Mouse (Mus musculus): ENCODE measurements around the gene Golga4.

DNA sequence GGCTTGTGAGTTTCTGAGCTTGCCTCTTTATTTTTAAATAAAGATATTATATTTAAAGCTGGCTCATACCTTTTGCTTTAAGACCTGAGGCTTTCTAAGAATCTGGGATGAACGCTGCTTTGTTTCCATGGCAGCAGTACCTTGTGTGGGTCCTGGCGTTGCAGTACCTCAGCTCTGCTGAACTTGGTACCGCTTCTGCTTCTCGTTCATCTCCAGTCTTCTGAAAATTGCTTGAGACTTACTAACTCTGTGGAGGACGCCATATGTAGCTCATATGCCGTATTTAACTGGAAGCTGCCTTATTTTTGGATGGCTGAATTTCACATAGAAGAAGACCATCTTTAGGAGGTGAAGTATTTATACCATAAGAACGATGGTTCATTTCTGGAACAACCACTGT, 2.5 kb downstream of the Golga4 start:
- TF ChIP-seq CTCF (IDR thresholded peaks at IDR 0.05; ENCODE audit: borderline replicate concordance, insufficient read depth, low read length) = no peak
- no peak for TF ChIP-seq POLR2A (IDR thresholded peaks at IDR 0.05; ENCODE audit: low read depth, low read length)
